Mouse (Mus musculus): ENCODE results near the gene Clip3.
A peak's percentile ranks its signal among the peaks of the same experiment; 100 is the strongest.

Clip3 gene

GRCm38 (mm10) chr7:30295103-30295502 lies 3.6 kb downstream of the Clip3 start:
- DNase-seq (ENCODE audit: low read depth, low spot score), result peak; percentile 74

GRCm38 (mm10) chr7:30296816-30297215 lies 5.3 kb downstream of the Clip3 start:
- DNase-seq (ENCODE audit: low read depth, low spot score), result no peak

- DNase-seq (ENCODE audit: low read depth, low spot score), result peak; percentile 78
Measured at GRCm38 (mm10) chr7:30297266-30297665, 5.7 kb downstream of the Clip3 start.

- peak; percentile 69 for DNase-seq (ENCODE audit: low read depth, low spot score)
Measured at GRCm38 (mm10) chr7:30300914-30301313, 9.4 kb downstream of the Clip3 start.

GRCm38 (mm10) chr7:30306083-30306779 lies 14.7 kb downstream of the Clip3 start:
- peak; percentile 73 for DNase-seq (ENCODE audit: low read depth, low spot score)

- DNase-seq (ENCODE audit: low read depth, low spot score), result peak; percentile 99
Measured at GRCm38 (mm10) chr7:30308076-30309005, 16.8 kb downstream of the Clip3 start, which contains the start of gene Alkbh6. Alkbh6 (plus strand) TSS chr7:30308717.

GRCm38 (mm10) chr7:30309395-30310129 lies 18.0 kb downstream of the Clip3 start:
- DNase-seq (ENCODE audit: low read depth, low spot score), result peak; percentile 55

- no peak for DNase-seq (ENCODE audit: low read depth, low spot score)
Measured at GRCm38 (mm10) chr7:30310136-30310535, 18.6 kb downstream of the Clip3 start.

- DNase-seq (ENCODE audit: low read depth, low spot score), result no peak
Measured at GRCm38 (mm10) chr7:30313666-30314320, 22.3 kb downstream of the Clip3 start.

GRCm38 (mm10) chr7:30314721-30315155 lies 23.2 kb downstream of the Clip3 start, which contains the start of gene Syne4:
Syne4 (plus strand) TSS chr7:30314807.
- peak; percentile 63 for DNase-seq (ENCODE audit: low read depth, low spot score)

- no peak for DNase-seq (ENCODE audit: low read depth, low spot score)
Measured at GRCm38 (mm10) chr7:30315559-30316529, 24.3 kb downstream of the Clip3 start.

- no peak for DNase-seq (ENCODE audit: low read depth, low spot score)
Measured at GRCm38 (mm10) chr7:30318142-30318541, 26.6 kb downstream of the Clip3 start.

GRCm38 (mm10) chr7:30320946-30321345 lies 29.4 kb downstream of the Clip3 start:
- no peak for DNase-seq (ENCODE audit: low read depth, low spot score)

- peak; percentile 97 for DNase-seq (ENCODE audit: low read depth, low spot score)
Measured at GRCm38 (mm10) chr7:30321539-30322284, 30.2 kb downstream of the Clip3 start, which contains the start of gene E130208F15Rik. E130208F15Rik (plus strand) TSS chr7:30321740.

- peak; percentile 97 for DNase-seq (ENCODE audit: low read depth, low spot score)
Measured at GRCm38 (mm10) chr7:30322285-30322667, 30.7 kb downstream of the Clip3 start.

GRCm38 (mm10) chr7:30322865-30323264 lies 31.3 kb downstream of the Clip3 start:
- peak; percentile 71 for DNase-seq (ENCODE audit: low read depth, low spot score)

GRCm38 (mm10) chr7:30323795-30324194 lies 32.3 kb downstream of the Clip3 start, which contains the start of gene Sdhaf1:
Sdhaf1 (minus strand) TSS chr7:30323895.
- no peak for DNase-seq (ENCODE audit: low read depth, low spot score)

- DNase-seq (ENCODE audit: low read depth, low spot score), result no peak
Measured at GRCm38 (mm10) chr7:30324300-30324944, 32.9 kb downstream of the Clip3 start.

- peak; percentile 87 for DNase-seq (ENCODE audit: low read depth, low spot score)
Measured at GRCm38 (mm10) chr7:30325364-30325763, 33.8 kb downstream of the Clip3 start.

Data from R1 (cell line).